Mouse (Mus musculus) testis, adult 2 months (tissue): ENCODE measurements at regions not wholly inside any gene's neighbourhood (a gene's known extent, or its start where the extent isn't known, plus 50 kb on each side); places are given as distances from the start of the nearest gene placed in this dataset.

ENCODE experiments used
- H3K27ac ChIP-seq: fragments of 200-500 bp; 2 replicates; pipeline ENCODE4 v1.5.1; 2012; ENCODE audit warnings: low read depth, low read length; ENCODE audit not compliant: control insufficient read depth, insufficient read depth
- H3K27me3 ChIP-seq: fragments of 200-500 bp; 2 replicates; pipeline ENCODE4 v1.6.1; 2012; ENCODE audit warnings: mild to moderate bottlenecking, low read length, moderate library complexity; ENCODE audit not compliant: control insufficient read depth, insufficient read depth
- H3K36me3 ChIP-seq: fragments of 200-500 bp; 2 replicates; pipeline ENCODE4 v1.6.1; 2012; ENCODE audit warnings: mild to moderate bottlenecking, low read length; ENCODE audit not compliant: control insufficient read depth, insufficient read depth
- H3K4me1 ChIP-seq: fragments of 200-500 bp; 2 replicates; pipeline ENCODE4 v1.6.1; 2012; ENCODE audit warnings: low read length; ENCODE audit not compliant: control insufficient read depth, insufficient read depth
- H3K4me3 ChIP-seq: fragments of 200-500 bp; 2 replicates; pipeline ENCODE4 v1.5.1; 2012; ENCODE audit warnings: low read depth, mild to moderate bottlenecking, low read length, moderate library complexity, mixed read lengths; ENCODE audit not compliant: control insufficient read depth
- CTCF ChIP-seq: fragments of 200-500 bp; IDR thresholded peaks from 2 replicates; pipeline ENCODE4 v1.5.1; 2012; ENCODE audit warnings: low read depth, mild to moderate bottlenecking, inconsistent platforms, low read length, moderate library complexity; ENCODE audit not compliant: control insufficient read depth, insufficient read depth, insufficient replicate concordance
- POLR2A ChIP-seq: fragments of 200-500 bp; IDR thresholded peaks from 2 replicates; pipeline ENCODE4 v1.6.1; 2012; ENCODE audit warnings: low read depth, mild to moderate bottlenecking, inconsistent platforms, low read length, moderate library complexity; ENCODE audit not compliant: control insufficient read depth

GRCm38 (mm10) chr17:27323513-27323912 is 119.2 kb upstream of the Lemd2 start:
- H3K27ac ChIP-seq: peak overlapping the region; percentile 93
- no peaks in the 10 kb centered on the region for H3K27me3 ChIP-seq
- no peaks in the 10 kb centered on the region for H3K36me3 ChIP-seq
- H3K4me3 ChIP-seq: peak overlapping the region; percentile 59
- TF ChIP-seq POLR2A: no peak
- TF ChIP-seq CTCF: no peak
- H3K4me1 ChIP-seq: peaks cover 11% of the 10 kb centered on the region

- Histone ChIP-seq H3K36me3 (no peaks in the 10 kb centered on the region), H3K27me3 (no peaks in the 10 kb centered on the region), H3K27ac (peak overlapping the region; percentile 93), H3K4me1 (peaks cover 13% of the 10 kb centered on the region), H3K4me3 (no peak overlapping the region)
- TF ChIP-seq CTCF (no peak), POLR2A (no peak)
These were observed 118.7 kb upstream of the Lemd2 start for GRCm38 (mm10) chr17:27322891-27323509.

DNA sequence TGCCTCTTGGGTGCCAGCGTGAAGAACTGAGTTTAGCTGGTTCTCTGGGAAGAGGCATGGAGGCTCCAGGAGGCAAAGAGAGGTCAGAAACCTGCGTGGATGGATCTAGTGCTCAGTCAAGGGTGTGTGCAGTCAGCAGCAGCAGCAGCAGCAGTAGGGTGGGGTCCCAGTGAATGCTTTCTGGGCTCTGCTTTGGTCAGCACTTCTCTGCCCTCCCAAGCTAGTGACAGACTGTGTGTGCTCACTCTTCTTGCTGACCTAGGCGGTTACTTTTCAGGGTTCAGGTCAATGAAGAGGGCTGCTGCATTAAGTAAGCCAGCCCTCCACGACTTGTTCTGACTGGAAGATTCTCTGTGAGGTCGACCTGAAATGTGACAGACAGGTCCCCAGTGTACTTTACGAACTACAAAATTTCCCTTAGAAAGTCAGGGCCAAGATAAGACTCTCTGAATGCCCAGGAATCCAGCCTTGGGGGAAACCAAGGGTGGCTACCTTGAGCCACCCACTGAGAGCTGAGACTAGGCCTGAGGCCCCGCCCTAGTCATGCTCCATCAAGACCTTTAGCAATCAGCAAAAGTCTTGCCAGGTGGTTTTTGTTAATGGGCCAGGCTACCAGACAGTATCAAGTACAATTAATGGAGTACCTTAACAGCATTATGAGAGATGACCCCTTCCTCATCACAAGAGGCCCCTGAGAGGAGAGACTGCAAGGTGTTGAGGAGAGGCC is 114.9 kb upstream of the Lemd2 start:
- H3K4me1 ChIP-seq: peaks cover 27% of the 10 kb centered on the region
- no peak overlapping the region for H3K4me3 ChIP-seq
- no peaks in the 10 kb centered on the region for H3K36me3 ChIP-seq
- peak overlapping the region; percentile 67 for H3K27ac ChIP-seq
- TF ChIP-seq CTCF: no peak
- no peak; the same call in 1 of the 2 replicates for TF ChIP-seq POLR2A
- H3K27me3 ChIP-seq: no peaks in the 10 kb centered on the region

- Histone ChIP-seq H3K36me3 (no peaks in the 10 kb centered on the region), H3K27ac (peak overlapping the region; percentile 76), H3K27me3 (no peaks in the 10 kb centered on the region), H3K4me3 (no peak overlapping the region), H3K4me1 (peaks cover 27% of the 10 kb centered on the region)
- TF ChIP-seq POLR2A (no peak; the same call in 1 of the 2 replicates), CTCF (no peak)
These were observed 113.5 kb upstream of the Lemd2 start for GRCm38 (mm10) chr17:27317576-27318277.

DNA sequence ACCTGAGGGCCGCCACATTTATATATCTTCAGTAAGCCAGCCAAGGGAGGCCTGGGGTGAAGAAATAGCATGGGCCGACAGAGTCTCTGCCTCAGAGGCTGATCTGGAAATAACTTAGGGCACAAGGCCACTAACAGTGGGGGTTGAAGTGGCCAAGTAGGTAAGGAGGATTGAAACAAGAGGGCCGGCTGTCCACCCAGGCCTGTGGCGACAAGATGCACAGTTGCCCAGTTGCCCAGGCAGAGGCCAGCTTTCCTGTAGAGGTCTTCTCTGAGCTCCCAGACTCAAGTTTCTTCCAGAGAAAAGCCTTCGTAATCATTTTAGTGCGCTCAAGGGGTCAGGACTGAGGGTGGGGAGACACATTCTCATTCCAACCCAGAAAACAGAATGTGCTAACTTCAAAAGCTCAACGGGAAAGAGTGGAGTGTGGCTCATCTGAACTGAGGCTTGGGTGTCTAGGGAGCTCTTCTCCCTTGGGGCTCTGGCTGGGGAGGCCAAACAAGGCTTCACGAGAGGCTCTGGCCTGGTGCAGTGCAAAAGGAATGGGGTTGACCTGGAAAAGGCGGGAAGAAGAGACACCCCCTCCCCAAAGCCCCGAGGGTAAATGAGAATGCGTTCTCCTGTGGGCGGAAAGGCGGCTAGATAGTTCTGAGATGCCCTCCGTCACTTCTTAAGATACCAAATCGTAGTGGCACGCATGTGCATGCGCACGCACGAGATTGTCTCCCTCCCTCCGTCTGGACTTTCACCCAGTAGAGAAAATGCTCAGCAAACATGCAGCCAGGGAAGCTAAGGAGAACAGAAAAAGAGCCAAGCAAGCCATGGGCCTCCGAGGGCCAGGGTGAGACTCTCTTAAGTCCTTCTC is 112.7 kb upstream of the Lemd2 start:
- no peak for TF ChIP-seq CTCF
- TF ChIP-seq POLR2A: peak; percentile 25; the same call in 1 of the 2 replicates
- peaks cover 33% of the 10 kb centered on the region for H3K4me1 ChIP-seq

GRCm38 (mm10) chr17:27315947-27316628 is 111.8 kb upstream of the Lemd2 start:
- peaks cover 33% of the 10 kb centered on the region for H3K4me1 ChIP-seq
- H3K36me3 ChIP-seq: no peaks in the 10 kb centered on the region; the same call in 1 of the 2 replicates
- TF ChIP-seq POLR2A: peak; percentile 28; the same call in 1 of the 2 replicates
- TF ChIP-seq CTCF: peak; percentile 1; the same call in 1 of the 2 replicates
- no peak overlapping the region for H3K4me3 ChIP-seq
- H3K27me3 ChIP-seq: no peaks in the 10 kb centered on the region
- peak overlapping the region; percentile 76 for H3K27ac ChIP-seq

More for the DNA sequence above, 112.7 kb upstream of the Lemd2 start:
- Histone ChIP-seq H3K27ac (peak overlapping the region; percentile 76), H3K36me3 (no peaks in the 10 kb centered on the region), H3K4me3 (no peak overlapping the region), H3K27me3 (no peaks in the 10 kb centered on the region)
